Mouse (Mus musculus) hindbrain, embryonic 11.5 days (tissue): Measurements from ENCODE around the gene Tnk2. TPM values are rescaled to one million over a fixed set of nuclear protein-coding genes. Genes with fewer than 3 reads are reported as not detected.

Experiments
- ATAC-seq: fragments of 200-750 bp; cut with Nextera tagmentation; 2 replicates; pipeline ENCODE4 v1.8.0; 2017; ENCODE audit warnings: mild to moderate bottlenecking, moderate TSS enrichment, moderate library complexity; ENCODE audit not compliant: low FRiP score
- DNase-seq: peaks from one replicate; pipeline ENCODE4 v3.0.0-alpha.2; 2015; ENCODE audit warnings: low spot score
- H3K27ac ChIP-seq: fragments of 300-500 bp; sonication (generic); 2 replicates; pipeline ENCODE4 v1.5.1; 2014; ENCODE audit warnings: mild to moderate bottlenecking, low read depth, low read length
- H3K27me3 ChIP-seq: fragments of 300-500 bp; sonication (generic); 2 replicates; pipeline ENCODE4 v1.6.1; 2014; ENCODE audit warnings: mild to moderate bottlenecking, low read length, moderate library complexity, mixed read lengths; ENCODE audit not compliant: control insufficient read depth, insufficient read depth
- H3K36me3 ChIP-seq: fragments of 300-500 bp; sonication (generic); 2 replicates; pipeline ENCODE4 v1.6.1; 2014; ENCODE audit warnings: mild to moderate bottlenecking, low read length, moderate library complexity, mixed read lengths; ENCODE audit not compliant: control insufficient read depth, insufficient read depth
- H3K4me1 ChIP-seq: fragments of 300-500 bp; sonication (generic); replicated peaks from 2 replicates; pipeline ENCODE4 v1.6.1; 2014; ENCODE audit warnings: low read length, mixed read lengths; ENCODE audit not compliant: control insufficient read depth, insufficient read depth
- H3K4me2 ChIP-seq: fragments of 300-500 bp; sonication (generic); replicated peaks from 2 replicates; pipeline ENCODE4 v1.6.1; 2014; ENCODE audit warnings: mild to moderate bottlenecking, low read depth, low read length
- H3K4me3 ChIP-seq: fragments of 300-500 bp; sonication (generic); 2 replicates; pipeline ENCODE4 v1.5.1; 2014; ENCODE audit warnings: low read depth, low read length
- H3K9ac ChIP-seq: fragments of 300-500 bp; sonication (generic); 2 replicates; pipeline ENCODE4 v1.6.1; 2014; ENCODE audit warnings: low read depth, low read length
- H3K9me3 ChIP-seq: fragments of 300-500 bp; sonication (generic); 2 replicates; pipeline ENCODE4 v1.6.1; 2016; ENCODE audit warnings: low read length; ENCODE audit not compliant: control insufficient read depth
- WGBS: fragments of 180-500 bp; shearing (Covaris S2); extraction: QIAGEN DNeasy Blood & Tissue Kit; methylation state at CpG from one replicate; pipeline ENCODE4 v1.1.7; 2014; 5-methylcytosine and 5-hydroxymethylcytosine counted together
- polyA plus RNA-seq: library from polyadenylated mRNA; unstranded; fragments of >200 nt; fragmentation: Nextera tagmentation; extraction: Ambion mirVana; gene quantifications from 2 replicates; pipeline ENCODE4 v1.2.1, GENCODE M21; 2014

The Tnk2 gene
- polyA plus RNA-seq, 1 experiment from 2014 or later: 7.0 TPM

- DNase-seq (peak; percentile 85), ATAC-seq (peak; percentile 15; the same call in 1 of the 2 replicates)
- H3K9me3 ChIP-seq: no peaks in the 10 kb centered on the region
- H3K36me3 ChIP-seq: no peaks in the 10 kb centered on the region
- H3K27me3 ChIP-seq: no peaks in the 10 kb centered on the region
- H3K4me3 ChIP-seq: peak overlapping the region; percentile 27
- WGBS: 6% methylated on average over 8 of the region's 8 CpGs
- H3K9ac ChIP-seq: no peak overlapping the region
- peak overlapping the region; percentile 60 for H3K4me2 ChIP-seq
- H3K27ac ChIP-seq: no peak overlapping the region
- H3K4me1 ChIP-seq: peaks cover 2% of the 10 kb centered on the region; the same call in 1 of the 2 replicates
Observed at GRCm38 (mm10) chr16:32659385-32659784, 15.7 kb downstream of the Tnk2 start.

GRCm38 (mm10) chr16:32660095-32660494 lies 16.4 kb downstream of the Tnk2 start:
- Histone ChIP-seq H3K4me1 (peaks cover 2% of the 10 kb centered on the region; the same call in 1 of the 2 replicates), H3K9ac (no peak overlapping the region), H3K27me3 (no peaks in the 10 kb centered on the region), H3K4me2 (no peak overlapping the region), H3K9me3 (no peaks in the 10 kb centered on the region), H3K4me3 (no peak overlapping the region), H3K27ac (no peak overlapping the region), H3K36me3 (no peaks in the 10 kb centered on the region)
- no peak for DNase-seq
- ATAC-seq: no peak
- 59% methylated on average over 1 of the region's 1 CpGs for WGBS

GRCm38 (mm10) chr16:32660557-32661321 lies 17.1 kb downstream of the Tnk2 start:
- Histone ChIP-seq H3K9ac (no peak overlapping the region), H3K4me2 (no peak overlapping the region), H3K9me3 (no peaks in the 10 kb centered on the region), H3K36me3 (no peaks in the 10 kb centered on the region), H3K27me3 (no peaks in the 10 kb centered on the region), H3K4me1 (peaks cover 2% of the 10 kb centered on the region; the same call in 1 of the 2 replicates), H3K4me3 (no peak overlapping the region), H3K27ac (0 out of 2 replicates have a peak overlapping the region, but pooled peaks have one; percentile 25)
- DNase-seq (no peak), ATAC-seq (0 out of 2 replicates have a peak, but pooled peaks have one; percentile 27)
- 35% methylated on average over 10 of the region's 10 CpGs for WGBS

- Histone ChIP-seq H3K27me3 (no peaks in the 10 kb centered on the region), H3K27ac (no peak overlapping the region), H3K4me1 (peaks cover 2% of the 10 kb centered on the region; the same call in 1 of the 2 replicates), H3K9ac (no peak overlapping the region), H3K4me2 (no peak overlapping the region), H3K9me3 (no peaks in the 10 kb centered on the region), H3K36me3 (no peaks in the 10 kb centered on the region), H3K4me3 (no peak overlapping the region)
- ATAC-seq (peak; percentile 44; the same call in 1 of the 2 replicates), DNase-seq (peak; percentile 28)
- WGBS: 47% methylated on average over 10 of the region's 10 CpGs
Observed at GRCm38 (mm10) chr16:32661493-32661921, 17.8 kb downstream of the Tnk2 start.

- no peaks in the 10 kb centered on the region for H3K9me3 ChIP-seq
- no peak overlapping the region for H3K4me2 ChIP-seq
- peaks cover 2% of the 10 kb centered on the region; the same call in 1 of the 2 replicates for H3K4me1 ChIP-seq
- no peaks in the 10 kb centered on the region for H3K36me3 ChIP-seq
- DNase-seq (no peak), ATAC-seq (no peak)
- H3K4me3 ChIP-seq: no peak overlapping the region
- WGBS: 89% methylated on average over 7 of the region's 7 CpGs
- no peak overlapping the region for H3K27ac ChIP-seq
- H3K9ac ChIP-seq: no peak overlapping the region
- no peaks in the 10 kb centered on the region for H3K27me3 ChIP-seq
Observed at GRCm38 (mm10) chr16:32662372-32662771, 18.7 kb downstream of the Tnk2 start.

GRCm38 (mm10) chr16:32663231-32663858 lies 19.7 kb downstream of the Tnk2 start:
- WGBS: 84% methylated on average over 9 of the region's 9 CpGs
- no peaks in the 10 kb centered on the region for H3K9me3 ChIP-seq
- no peak overlapping the region for H3K4me2 ChIP-seq
- no peak overlapping the region for H3K4me3 ChIP-seq
- H3K27ac ChIP-seq: no peak overlapping the region
- ATAC-seq (no peak), DNase-seq (no peak)
- H3K27me3 ChIP-seq: no peaks in the 10 kb centered on the region
- peaks cover 2% of the 10 kb centered on the region; the same call in 1 of the 2 replicates for H3K4me1 ChIP-seq
- no peaks in the 10 kb centered on the region for H3K36me3 ChIP-seq
- H3K9ac ChIP-seq: no peak overlapping the region

- 88% methylated on average over 2 of the region's 2 CpGs for WGBS
- ATAC-seq (no peak), DNase-seq (no peak)
- no peaks in the 10 kb centered on the region for H3K27me3 ChIP-seq
- H3K4me1 ChIP-seq: peaks cover 2% of the 10 kb centered on the region; the same call in 1 of the 2 replicates
- no peaks in the 10 kb centered on the region for H3K36me3 ChIP-seq
- no peaks in the 10 kb centered on the region for H3K9me3 ChIP-seq
- no peak overlapping the region for H3K4me3 ChIP-seq
- H3K4me2 ChIP-seq: no peak overlapping the region
- no peak overlapping the region for H3K9ac ChIP-seq
- no peak overlapping the region for H3K27ac ChIP-seq
Observed at GRCm38 (mm10) chr16:32664211-32664610, 20.5 kb downstream of the Tnk2 start.

- Histone ChIP-seq H3K4me2 (no peak overlapping the region), H3K9me3 (no peaks in the 10 kb centered on the region), H3K27ac (no peak overlapping the region), H3K4me3 (no peak overlapping the region), H3K27me3 (no peaks in the 10 kb centered on the region), H3K36me3 (no peaks in the 10 kb centered on the region), H3K9ac (no peak overlapping the region), H3K4me1 (no peaks in the 10 kb centered on the region; the same call in 1 of the 2 replicates)
- no peak for ATAC-seq
- no peak for DNase-seq
- WGBS: 61% methylated on average over 11 of the region's 11 CpGs
Observed at GRCm38 (mm10) chr16:32665851-32666665, 22.4 kb downstream of the Tnk2 start.
